Mouse (Mus musculus) 3134 (cell line): ENCODE results near the gene Itfg2.
"Not testable (repeated sequence)": the region's sequence is repeated elsewhere in the genome, so short reads cannot be mapped to it uniquely, and the experiment has no call there.

ENCODE experiments used
- DNase-seq: peaks from one replicate; pipeline ENCODE4 v3.0.0-alpha.2; 2011; ENCODE audit warnings: low spot score; ENCODE audit not compliant: insufficient read length; ENCODE audit errors: extremely low read depth

Gene Itfg2

DNA sequence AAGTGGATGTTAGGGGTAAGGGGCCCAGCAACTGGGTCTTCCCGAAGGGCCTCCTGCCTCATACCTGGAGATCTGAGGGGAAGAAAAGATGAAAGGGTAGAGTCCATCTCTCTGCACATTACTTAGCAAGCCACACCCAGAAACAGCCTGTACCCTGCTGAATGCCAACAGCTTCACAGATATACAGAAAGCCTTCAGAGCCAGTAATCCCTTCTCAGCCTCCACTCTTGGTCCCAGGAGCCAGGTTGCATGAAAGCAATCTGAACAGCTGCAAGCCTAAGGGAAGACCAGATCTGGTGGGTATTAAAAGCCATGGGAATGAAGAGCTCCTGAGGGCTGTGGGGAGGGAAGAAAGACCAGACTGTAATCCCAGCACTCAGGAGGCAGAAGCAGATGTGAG, 35.5 kb downstream of the Itfg2 start:
- no peak for DNase-seq

DNA sequence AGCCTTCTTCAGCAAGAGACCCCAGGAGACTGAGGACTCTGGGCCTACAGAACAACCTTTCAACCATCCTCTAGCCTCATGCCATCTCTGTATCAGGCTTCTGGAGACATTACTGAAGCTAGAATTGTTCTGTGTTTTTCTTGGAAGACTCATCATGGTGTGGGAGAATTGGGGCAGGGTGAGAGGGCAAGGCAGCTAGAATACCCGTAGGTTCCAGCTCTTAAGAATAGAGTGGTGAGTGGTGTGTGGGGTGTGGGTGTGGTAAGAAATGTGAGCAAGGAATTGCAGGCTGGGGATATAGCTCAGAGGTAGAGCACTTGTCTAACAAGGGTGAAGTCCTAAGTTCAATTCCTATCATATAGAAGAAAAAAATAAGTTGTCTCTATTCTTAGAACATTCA, 39.7 kb downstream of the Itfg2 start:
- no peak for DNase-seq

- no peak for DNase-seq
Measured at GRCm38 (mm10) chr6:128383752-128384151, 41.0 kb downstream of the Itfg2 start.

DNA sequence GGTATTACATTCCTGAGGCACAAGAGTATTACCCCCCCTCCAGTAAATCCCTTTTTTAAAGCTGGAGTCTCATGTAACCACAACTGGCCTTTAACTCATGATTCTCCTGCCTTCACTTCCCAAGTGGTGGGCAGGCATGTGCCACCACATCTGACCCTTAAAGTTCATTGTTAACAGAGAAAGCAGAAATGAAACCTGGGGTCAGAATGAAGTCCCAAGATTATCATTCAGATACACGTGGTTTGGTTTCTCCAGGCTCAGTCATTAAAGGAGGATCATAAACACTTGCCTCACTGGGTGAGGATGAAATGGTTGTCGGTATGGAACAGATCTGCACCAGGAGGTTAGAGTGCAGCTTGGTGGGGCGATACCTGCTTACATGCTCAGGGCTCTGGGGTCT, 43.5 kb downstream of the Itfg2 start:
- no peak for DNase-seq

DNA sequence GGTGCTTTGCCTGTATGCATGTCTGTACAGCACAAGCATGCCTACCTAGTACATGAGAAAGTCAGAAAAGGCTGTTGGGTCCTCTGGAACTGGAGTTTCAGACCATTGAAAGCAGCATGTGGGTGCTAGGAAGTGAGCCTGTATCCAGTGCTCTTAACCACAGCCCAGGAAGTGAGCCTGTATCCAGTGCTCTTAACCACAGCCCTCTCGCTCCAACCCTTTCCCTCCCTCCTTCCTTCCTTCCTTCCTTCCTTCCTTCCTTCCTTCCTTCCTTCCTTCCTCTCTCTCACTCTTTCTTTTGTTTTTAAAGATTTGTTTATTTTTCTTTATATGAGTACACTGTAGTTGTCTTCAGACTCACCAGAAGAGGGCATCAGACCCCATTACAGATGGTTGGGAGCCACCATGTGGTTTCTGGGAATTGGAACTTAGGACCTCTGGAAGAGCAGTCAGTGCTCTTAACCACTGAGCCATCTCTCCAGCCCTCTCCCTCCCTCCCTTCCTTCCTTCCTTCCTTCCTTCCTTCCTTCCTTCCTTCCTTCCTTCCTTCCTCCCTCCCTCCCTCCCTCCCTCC, 44.0 kb downstream of the Itfg2 start:
- not testable (repeated sequence) for DNase-seq

- no peak for DNase-seq
Measured at GRCm38 (mm10) chr6:128379636-128380035, 45.1 kb downstream of the Itfg2 start.

DNA sequence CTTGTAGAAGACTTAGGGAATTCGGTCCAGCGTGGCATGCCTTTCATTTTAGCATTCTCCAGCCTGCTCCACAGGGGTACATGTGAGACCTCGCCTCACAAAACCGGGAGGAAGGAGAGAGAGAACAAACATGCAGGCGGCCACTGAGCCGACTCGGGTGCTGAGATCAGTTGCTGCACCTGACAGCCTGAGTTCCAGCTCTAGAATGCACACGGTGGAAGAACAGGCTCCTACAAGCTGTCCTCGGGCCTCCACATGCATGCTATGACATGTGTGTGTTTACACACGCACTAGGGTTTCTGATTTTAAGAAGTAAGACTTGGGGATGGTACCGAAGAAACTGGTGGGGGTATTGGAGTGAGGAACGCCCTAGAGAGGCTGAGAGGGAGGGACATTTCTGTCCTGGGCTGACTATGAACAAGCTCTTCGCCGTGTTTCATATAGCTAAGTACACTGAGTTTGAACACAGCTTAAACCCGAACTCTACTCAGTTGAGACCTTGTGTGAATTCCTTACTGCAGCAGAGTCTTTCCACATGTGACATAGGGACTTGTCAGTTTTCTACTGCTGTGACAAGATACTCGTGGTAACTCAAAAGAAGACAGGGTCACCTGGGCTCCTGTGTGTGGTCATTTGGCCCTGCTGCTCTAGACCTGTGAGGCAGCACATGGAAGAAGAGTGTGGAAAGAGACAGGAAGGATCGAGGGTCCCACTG, 48.2 kb downstream of the Itfg2 start:
- no peak for DNase-seq

DNA sequence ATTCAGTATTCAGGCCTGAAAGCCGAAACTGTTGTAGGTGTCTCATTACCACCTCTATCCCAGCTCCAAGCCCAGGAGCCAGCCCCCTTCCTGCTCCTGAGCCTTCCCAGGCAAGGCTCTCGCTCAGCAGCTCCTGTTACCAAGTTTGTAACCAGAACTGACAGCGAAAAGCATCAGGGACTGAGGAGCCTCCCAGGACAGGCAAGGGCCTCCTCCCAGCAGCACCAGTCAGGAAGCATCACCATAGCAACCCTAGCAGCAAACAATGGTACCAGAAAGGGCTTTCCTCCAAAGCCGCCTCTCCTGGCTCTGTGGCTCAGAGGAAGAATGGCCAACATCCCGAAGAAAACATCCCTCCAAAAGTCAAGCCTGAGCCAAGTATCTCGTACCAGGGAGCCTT, 49.5 kb downstream of the Itfg2 start, which contains the start of the genes Tex52 and Gm44596:
Tex52 (plus strand) TSS at position 265 of the 400 bp plus-strand sequence.
Gm44596 (plus strand) TSS at position 312 of the 400 bp plus-strand sequence.
- no peak for DNase-seq

DNA sequence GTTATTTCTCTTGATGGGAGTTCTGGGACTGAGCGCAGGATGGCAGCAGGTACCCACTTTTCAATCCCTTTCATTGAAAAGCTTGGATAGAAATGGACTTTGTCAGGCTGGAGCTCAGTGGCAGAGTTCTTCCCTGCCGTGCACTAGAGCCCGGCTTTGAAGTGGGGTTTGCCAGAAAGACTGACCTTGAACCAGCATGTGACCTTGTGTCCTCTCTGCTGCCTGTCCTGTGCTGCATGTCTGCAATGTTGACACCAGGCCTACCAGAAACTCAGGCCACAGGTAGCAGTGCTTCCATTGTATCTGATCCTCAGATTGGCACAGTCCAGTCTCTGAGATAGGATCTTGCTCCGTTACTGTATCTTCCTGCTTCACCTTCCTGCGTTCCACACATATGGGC, 54.7 kb downstream of the Itfg2 start:
- no peak for DNase-seq

GRCm38 (mm10) chr6:128366466-128366865, 58.3 kb downstream of the Itfg2 start:
- peak; percentile 54 for DNase-seq

DNA sequence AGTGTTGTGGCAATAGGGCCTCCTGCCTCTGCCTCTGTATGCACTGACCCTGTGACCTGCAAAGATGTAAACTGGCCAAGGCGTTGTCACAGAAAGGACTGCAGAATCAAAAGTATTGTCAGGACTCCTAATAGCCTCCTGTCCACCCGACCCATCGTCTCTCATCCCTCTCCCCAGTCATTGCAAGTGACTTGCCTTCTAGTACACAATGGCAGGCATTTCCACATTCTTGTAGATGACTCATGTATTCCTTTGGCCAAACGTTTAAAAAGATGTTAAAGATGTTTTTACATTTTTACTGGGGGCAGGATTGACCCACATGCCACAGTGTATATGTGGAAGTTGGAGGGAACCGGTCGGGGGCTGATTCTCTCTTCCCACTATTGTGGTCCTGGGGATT, 60.0 kb downstream of the Itfg2 start:
- DNase-seq = peak; percentile 65

DNA sequence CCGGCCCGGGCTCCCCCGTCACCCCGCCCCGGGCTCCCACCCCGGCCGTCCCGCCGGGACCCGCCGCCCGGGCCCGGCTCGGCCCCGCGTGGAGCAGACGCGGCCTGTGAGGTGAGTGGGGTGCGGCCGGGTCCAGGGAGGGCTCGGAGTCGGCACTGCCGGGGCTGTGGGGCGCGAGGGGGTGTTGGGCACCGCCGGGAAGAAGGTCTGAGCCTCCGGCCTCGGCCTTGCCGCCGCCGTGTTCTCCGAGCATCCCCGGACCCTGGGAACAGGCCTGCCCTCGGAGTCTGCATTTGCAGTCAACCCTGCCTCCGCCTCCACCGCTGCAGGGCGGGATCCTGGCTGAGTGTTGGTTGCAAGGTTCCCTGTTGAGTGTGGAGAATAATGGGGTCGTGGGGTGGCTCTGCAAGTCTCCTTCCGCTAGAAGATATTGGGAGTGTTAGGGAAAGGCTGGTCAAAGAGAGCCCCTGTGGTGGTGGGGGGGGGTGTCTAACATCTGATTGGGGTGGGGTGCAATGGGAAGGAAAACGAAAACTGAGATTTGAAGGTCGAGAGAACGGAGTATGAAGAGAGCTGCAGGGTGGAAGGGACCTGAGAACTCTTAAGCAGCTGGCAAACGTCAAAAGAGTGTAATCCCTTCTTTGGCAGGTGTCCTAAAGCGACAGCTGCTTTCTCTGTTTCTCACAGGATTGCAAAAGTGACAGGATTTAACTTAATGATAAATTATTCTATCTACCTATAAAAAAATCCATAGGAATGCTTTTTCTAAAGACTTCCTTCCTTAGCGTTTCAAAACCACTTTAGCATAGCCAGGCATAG, 61.5 kb downstream of the Itfg2 start:
- peak; percentile 75 for DNase-seq

GRCm38 (mm10) chr6:128362381-128363006, 62.2 kb downstream of the Itfg2 start, which contains the start of the genes Rhno1 and Foxm1:
TSS of gene Rhno1 (minus strand) at chr6:128362911.
TSS of gene Foxm1 (plus strand) at chr6:128362967.
- DNase-seq = peak; percentile 90

DNA sequence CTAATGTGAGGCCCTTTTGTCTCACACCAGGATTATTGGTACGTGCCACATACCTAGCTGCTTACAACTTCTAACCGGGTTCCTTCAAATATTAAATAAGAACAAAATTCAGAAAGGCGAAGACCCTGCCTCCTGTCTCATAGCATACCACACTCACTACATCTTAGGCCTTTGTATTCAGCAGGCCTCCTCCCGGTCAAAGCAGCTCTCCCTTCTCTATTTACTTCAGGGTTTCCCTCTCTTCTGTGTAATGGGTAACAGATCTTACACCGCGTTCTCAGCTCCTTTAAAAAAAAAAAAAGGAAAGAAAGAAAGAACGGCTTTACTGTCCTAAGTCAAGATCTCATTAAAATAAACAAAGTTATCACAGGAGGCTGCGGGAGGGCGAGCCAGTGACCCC, 62.8 kb downstream of the Itfg2 start:
- no peak for DNase-seq
